Mouse (Mus musculus) E14TG2a.4 (cell line): Measurements from ENCODE around the gene Olfr1395.

Source experiments
- CTCF ChIP-seq: conservative IDR thresholded peaks from 2 replicates; pipeline ENCODE4 v1.5.1; 2014; ENCODE audit warnings: low read length
- NANOG ChIP-seq: IDR thresholded peaks from 2 replicates; pipeline ENCODE4 v1.6.1; 2014; ENCODE audit warnings: borderline replicate concordance, low read length, mixed read lengths
- POU5F1 ChIP-seq: IDR thresholded peaks from 2 replicates; pipeline ENCODE4 v1.6.1; 2014; ENCODE audit warnings: low read length, borderline replicate concordance

- TF ChIP-seq CTCF (no peak), NANOG (no peak), POU5F1 (no peak)
Measured at GRCm38 (mm10) chr11:49093861-49094660, 48.0 kb upstream of the Olfr1395 start.
